Mouse (Mus musculus) hindbrain, embryonic 16.5 days (tissue): Measurements from ENCODE around the gene Cygb. TPM values are rescaled to one million over a fixed set of nuclear protein-coding genes. Genes with fewer than 3 reads are reported as not detected.
"Not testable (repeated sequence)": the region's sequence is repeated elsewhere in the genome, so short reads cannot be mapped to it uniquely, and the experiment has no call there.

Source experiments
- ATAC-seq: fragments of 200-750 bp; cut with Nextera tagmentation; 2 replicates; pipeline ENCODE4 v1.8.0; 2017; ENCODE audit warnings: moderate TSS enrichment, moderate library complexity
- H3K27ac ChIP-seq: fragments of 300-500 bp; sonication (generic); 2 replicates; pipeline ENCODE4 v1.5.1; 2014; ENCODE audit warnings: low read depth, mild to moderate bottlenecking, control low read depth, low read length, moderate library complexity
- H3K27me3 ChIP-seq: fragments of 300-500 bp; sonication (generic); replicated peaks from 2 replicates; pipeline ENCODE4 v1.6.1; 2014; ENCODE audit warnings: low read length; ENCODE audit not compliant: control insufficient read depth, insufficient read depth
- H3K36me3 ChIP-seq: fragments of 300-500 bp; sonication (generic); 2 replicates; pipeline ENCODE4 v1.6.1; 2014; ENCODE audit warnings: mild to moderate bottlenecking, low read length, moderate library complexity, mixed read lengths; ENCODE audit not compliant: control insufficient read depth, insufficient read depth
- H3K4me1 ChIP-seq: fragments of 300-500 bp; sonication (generic); 2 replicates; pipeline ENCODE4 v1.6.1; 2014; ENCODE audit warnings: low read depth, low read length; ENCODE audit not compliant: control insufficient read depth, insufficient read depth
- H3K4me2 ChIP-seq: fragments of 300-500 bp; sonication (generic); 2 replicates; pipeline ENCODE4 v1.6.1; 2014; ENCODE audit warnings: mild to moderate bottlenecking, low read length, control low read depth, moderate library complexity
- H3K4me3 ChIP-seq: fragments of 300-500 bp; sonication (generic); 2 replicates; pipeline ENCODE4 v1.5.1; 2014; ENCODE audit warnings: mild to moderate bottlenecking, low read length, control low read depth, moderate library complexity
- H3K9ac ChIP-seq: fragments of 300-500 bp; sonication (generic); 2 replicates; pipeline ENCODE4 v1.6.1; 2014; ENCODE audit warnings: low read depth, mild to moderate bottlenecking, control low read depth, low read length, moderate library complexity
- H3K9me3 ChIP-seq: fragments of 300-500 bp; sonication (generic); 2 replicates; pipeline ENCODE4 v1.6.1; 2014; ENCODE audit warnings: mild to moderate bottlenecking, low read length, moderate library complexity; ENCODE audit not compliant: control insufficient read depth
- WGBS: fragments of 180-500 bp; shearing (Covaris S2); extraction: QIAGEN DNeasy Blood & Tissue Kit; methylation state at CpG from one replicate; pipeline ENCODE4 v1.1.7; 2014; 5-methylcytosine and 5-hydroxymethylcytosine counted together
- polyA plus RNA-seq: library from polyadenylated mRNA; unstranded; fragments of >200 nt; fragmentation: Nextera tagmentation; extraction: Ambion mirVana; gene quantifications from 2 replicates; pipeline ENCODE4 v1.2.1, GENCODE M21; 2015

Cygb gene
- polyA plus RNA-seq, 1 experiment from 2014 or later, result 37.4 TPM

GRCm38 (mm10) chr11:116669787-116670365, 15.8 kb upstream of the Cygb start:
- H3K4me1 ChIP-seq, result peaks cover 27% of the 10 kb centered on the region
- WGBS, result 43% methylated on average over 13 of the region's 13 CpGs
- H3K9me3 ChIP-seq, result no peaks in the 10 kb centered on the region
- H3K27ac ChIP-seq, result no peak overlapping the region
- H3K4me2 ChIP-seq, result peak overlapping the region; percentile 24
- peaks cover 2% of the 10 kb centered on the region; the same call in 1 of the 2 replicates for H3K36me3 ChIP-seq
- ATAC-seq, result no peak
- no peaks in the 10 kb centered on the region for H3K27me3 ChIP-seq
- no peak overlapping the region for H3K9ac ChIP-seq
- H3K4me3 ChIP-seq, result no peak overlapping the region

GRCm38 (mm10) chr11:116669316-116669715, 15.2 kb upstream of the Cygb start:
- Histone ChIP-seq H3K27me3 (no peaks in the 10 kb centered on the region), H3K9ac (no peak overlapping the region; the same call in 1 of the 2 replicates), H3K4me2 (no peak overlapping the region; the same call in 1 of the 2 replicates), H3K4me3 (no peak overlapping the region), H3K9me3 (no peaks in the 10 kb centered on the region), H3K27ac (no peak overlapping the region), H3K36me3 (0 out of 2 replicates have a peak, but pooled peaks cover 2% of the 10 kb centered on the region), H3K4me1 (peaks cover 27% of the 10 kb centered on the region)
- ATAC-seq, result no peak
- WGBS, result 61% methylated on average over 5 of the region's 5 CpGs

DNA sequence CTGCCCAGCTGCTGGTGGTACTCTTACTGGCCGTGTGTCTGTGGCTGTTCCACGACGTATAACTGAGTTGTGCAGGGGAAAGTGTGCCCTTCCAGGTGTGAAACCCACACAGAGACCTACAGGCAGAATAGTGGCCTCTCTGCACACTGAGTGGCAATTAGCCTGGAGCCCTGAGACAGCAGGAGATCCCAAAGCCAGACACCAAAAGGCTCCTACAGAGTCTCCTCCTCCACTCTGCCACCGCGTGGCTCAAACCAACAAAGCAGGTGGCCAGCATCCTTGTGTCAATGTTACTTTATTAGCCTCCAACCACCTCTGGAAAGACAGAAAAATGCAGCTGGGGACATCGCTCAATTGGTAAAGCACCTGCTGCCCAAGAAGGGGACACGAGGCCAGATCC, 14.7 kb upstream of the Cygb start:
- H3K4me2 ChIP-seq, result no peak overlapping the region
- 39% methylated on average over 7 of the region's 7 CpGs for WGBS
- no peak for ATAC-seq
- no peak overlapping the region for H3K4me3 ChIP-seq
- H3K36me3 ChIP-seq, result 0 out of 2 replicates have a peak, but pooled peaks cover 2% of the 10 kb centered on the region
- H3K9me3 ChIP-seq, result no peaks in the 10 kb centered on the region
- H3K27ac ChIP-seq, result no peak overlapping the region
- H3K9ac ChIP-seq, result no peak overlapping the region; the same call in 1 of the 2 replicates
- no peaks in the 10 kb centered on the region for H3K27me3 ChIP-seq
- H3K4me1 ChIP-seq, result peaks cover 28% of the 10 kb centered on the region

- ATAC-seq, result no peak
- Histone ChIP-seq H3K4me3 (no peak overlapping the region), H3K4me2 (no peak overlapping the region), H3K36me3 (0 out of 2 replicates have a peak, but pooled peaks cover 1% of the 10 kb centered on the region), H3K9ac (no peak overlapping the region), H3K27ac (no peak overlapping the region), H3K9me3 (no peaks in the 10 kb centered on the region), H3K4me1 (peaks cover 31% of the 10 kb centered on the region), H3K27me3 (no peaks in the 10 kb centered on the region)
- 81% methylated on average over 10 of the region's 10 CpGs for WGBS
These were observed 14.3 kb upstream of the Cygb start for GRCm38 (mm10) chr11:116668381-116668825.

GRCm38 (mm10) chr11:116667930-116668329, 13.8 kb upstream of the Cygb start:
- no peak for ATAC-seq
- Histone ChIP-seq H3K9ac (no peak overlapping the region), H3K27me3 (no peaks in the 10 kb centered on the region), H3K4me2 (no peak overlapping the region), H3K9me3 (no peaks in the 10 kb centered on the region), H3K4me1 (peaks cover 31% of the 10 kb centered on the region), H3K36me3 (no peaks in the 10 kb centered on the region), H3K4me3 (no peak overlapping the region), H3K27ac (no peak overlapping the region)
- 79% methylated on average over 8 of the region's 8 CpGs for WGBS

DNA sequence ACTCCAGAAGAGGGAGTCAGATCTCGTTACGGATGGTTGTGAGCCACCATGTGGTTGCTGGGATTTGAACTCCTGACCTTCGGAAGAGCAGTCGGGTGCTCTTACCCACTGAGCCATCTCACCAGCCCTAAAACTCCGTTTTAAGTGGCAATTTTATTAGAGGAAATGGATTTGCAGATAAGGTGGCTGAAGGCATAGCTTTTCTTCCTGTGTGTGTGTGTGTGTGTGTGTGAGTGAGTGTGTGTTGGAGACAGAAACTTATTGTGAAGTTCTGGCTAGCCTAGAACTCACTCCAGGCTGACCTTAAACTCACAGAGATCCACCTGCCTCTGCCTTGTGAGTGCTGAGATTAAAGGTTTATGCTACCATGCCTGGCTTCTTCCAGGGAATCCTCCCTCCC, 12.9 kb upstream of the Cygb start:
- not testable (repeated sequence) for H3K9me3 ChIP-seq, H3K36me3 ChIP-seq, H3K9ac ChIP-seq, H3K4me3 ChIP-seq, H3K27me3 ChIP-seq, H3K4me2 ChIP-seq, ATAC-seq, H3K27ac ChIP-seq
- 89% methylated on average over 3 of the region's 5 CpGs for WGBS
- peaks cover 35% of the 10 kb centered on the region for H3K4me1 ChIP-seq

DNA sequence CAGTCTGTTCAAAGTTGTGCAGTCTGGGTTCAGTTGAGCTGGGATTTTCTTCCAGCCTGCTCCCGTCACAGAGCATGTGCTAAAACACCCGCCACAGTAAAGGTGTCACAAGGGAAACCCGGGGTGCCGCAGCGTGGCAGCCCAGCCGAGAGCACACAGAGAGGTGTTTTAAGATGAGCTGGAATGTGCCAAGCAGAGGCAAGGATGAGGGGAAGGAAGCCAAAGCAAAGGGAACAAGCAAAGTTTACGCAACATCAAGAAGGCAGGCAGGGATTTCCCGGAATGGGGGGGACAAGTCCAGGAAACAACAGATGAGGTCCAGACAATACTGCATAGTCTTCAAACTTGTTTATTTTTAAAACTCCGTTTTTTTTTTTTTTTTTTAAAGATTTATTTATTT, 12.5 kb upstream of the Cygb start:
- H3K4me2 ChIP-seq, result no peak overlapping the region
- no peak for ATAC-seq
- H3K9ac ChIP-seq, result no peak overlapping the region
- no peaks in the 10 kb centered on the region for H3K36me3 ChIP-seq
- peaks cover 39% of the 10 kb centered on the region for H3K4me1 ChIP-seq
- H3K9me3 ChIP-seq, result no peaks in the 10 kb centered on the region
- WGBS, result 79% methylated on average over 9 of the region's 9 CpGs
- no peaks in the 10 kb centered on the region for H3K27me3 ChIP-seq
- H3K4me3 ChIP-seq, result no peak overlapping the region
- no peak overlapping the region for H3K27ac ChIP-seq

DNA sequence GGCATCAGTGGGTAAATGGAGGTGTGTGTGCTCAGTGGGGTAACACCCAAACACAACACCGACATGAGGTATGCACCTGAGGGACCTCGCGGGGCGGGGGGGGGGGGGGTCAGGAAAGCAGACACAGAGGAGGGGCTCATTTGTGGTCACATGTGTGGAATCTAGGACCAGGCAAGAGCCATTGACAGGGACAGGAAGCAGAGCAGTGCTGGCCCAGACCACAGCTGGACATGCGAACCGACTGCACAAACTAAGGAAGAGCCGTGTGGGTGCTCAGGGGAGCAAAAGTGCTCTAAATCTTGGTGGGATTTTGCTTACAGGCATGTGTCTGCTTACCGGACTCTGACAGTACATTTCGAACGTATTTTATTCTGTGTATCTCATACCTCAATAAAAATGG, 11.2 kb upstream of the Cygb start:
- ATAC-seq, result no peak
- H3K27ac ChIP-seq, result no peak overlapping the region
- WGBS, result 79% methylated on average over 10 of the region's 10 CpGs
- H3K36me3 ChIP-seq, result no peaks in the 10 kb centered on the region
- H3K9ac ChIP-seq, result no peak overlapping the region
- peaks cover 46% of the 10 kb centered on the region for H3K4me1 ChIP-seq
- H3K27me3 ChIP-seq, result no peaks in the 10 kb centered on the region
- H3K9me3 ChIP-seq, result no peaks in the 10 kb centered on the region
- no peak overlapping the region for H3K4me3 ChIP-seq
- H3K4me2 ChIP-seq, result no peak overlapping the region

- Histone ChIP-seq H3K27me3 (no peaks in the 10 kb centered on the region), H3K4me1 (peaks cover 53% of the 10 kb centered on the region), H3K27ac (peak overlapping the region; percentile 88), H3K4me3 (no peak overlapping the region), H3K9ac (peak overlapping the region; percentile 52), H3K9me3 (no peaks in the 10 kb centered on the region), H3K4me2 (peak overlapping the region; percentile 40; the same call in 1 of the 2 replicates), H3K36me3 (no peaks in the 10 kb centered on the region)
- no peak; the same call in none of the 2 replicates for ATAC-seq
- 25% methylated on average over 8 of the region's 8 CpGs for WGBS
These were observed 7.8 kb upstream of the Cygb start for GRCm38 (mm10) chr11:116661948-116662377.
